Mouse (Mus musculus): ENCODE measurements around the gene Nkd1. TPM values are rescaled to one million over a fixed set of nuclear protein-coding genes. Genes with fewer than 3 reads are reported as not detected.

Nkd1 gene
- total and polyA plus RNA-seq, 3 experiments: 0.05 TPM; not detected in 2

DNA sequence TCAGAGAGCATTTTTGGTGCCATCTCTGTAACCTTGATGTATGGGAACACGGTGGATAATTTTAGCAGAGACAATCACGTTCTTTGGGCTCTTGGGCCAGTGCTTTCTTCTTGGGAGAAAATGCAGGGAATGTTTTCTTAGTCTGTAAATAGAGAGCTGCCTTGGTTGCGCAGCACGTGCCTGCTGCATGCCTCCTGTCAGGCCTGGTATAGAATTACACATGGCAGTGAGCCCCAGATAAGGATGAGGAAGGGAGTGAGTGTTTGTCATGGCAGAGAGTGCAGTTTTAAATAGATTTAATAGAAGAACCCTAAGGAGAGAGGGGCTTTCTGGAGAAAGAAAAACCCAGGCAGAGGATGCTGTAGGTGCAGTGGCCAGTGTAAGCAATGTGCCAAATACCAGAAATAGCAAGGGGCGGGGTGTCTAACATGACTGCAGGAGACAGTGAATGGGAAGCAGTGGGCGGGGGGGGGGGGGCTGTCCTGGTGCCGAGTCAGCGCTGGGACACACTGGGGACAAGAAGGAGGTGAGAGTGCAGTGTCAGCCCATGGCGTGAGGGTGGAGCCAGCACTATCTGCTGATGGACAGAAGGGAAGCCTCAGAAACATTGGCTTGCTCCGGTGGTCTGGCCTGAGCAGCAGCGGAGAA is 43.2 kb downstream of the Nkd1 start:
- TF ChIP-seq GATA2 (IDR thresholded peaks at IDR 0.05; ENCODE audit: borderline replicate concordance, low read depth, low read length): no peak
- TF ChIP-seq GATA1 (IDR thresholded peaks at IDR 0.05; ENCODE audit: borderline replicate concordance, low read length): no peak
- TF ChIP-seq CTCF (IDR thresholded peaks at IDR 0.05; ENCODE audit: low read depth, low read length): no peak
- TF ChIP-seq TAL1 (conservative IDR thresholded peaks at IDR 0.05; ENCODE audit: low read depth, low read length): no peak
- TF ChIP-seq POLR2AphosphoS5 (IDR thresholded peaks at IDR 0.05; ENCODE audit: insufficient replicate concordance, low read depth, low read length): no peak
- no peaks in the 10 kb centered on the region; the same call in 1 of the 2 replicates for H3K27me3 ChIP-seq (ENCODE audit: insufficient read depth, low read length)
- no peaks in the 10 kb centered on the region for H3K9me3 ChIP-seq (replicated peaks)
- DNase-seq (ENCODE audit: low spot score) (no peak), ATAC-seq (ENCODE audit: extremely low read depth, insufficient number of reproducible peaks, low FRiP score, poor library complexity, severe bottlenecking) (no peak)
- no peak overlapping the region for H3K4me3 ChIP-seq (ENCODE audit: low read depth, low read length)
- no peaks in the 10 kb centered on the region for H3K36me3 ChIP-seq (replicated peaks)
- H3K4me1 ChIP-seq (ENCODE audit: insufficient read depth, low read depth, low read length): no peaks in the 10 kb centered on the region; the same call in 1 of the 2 replicates

DNA sequence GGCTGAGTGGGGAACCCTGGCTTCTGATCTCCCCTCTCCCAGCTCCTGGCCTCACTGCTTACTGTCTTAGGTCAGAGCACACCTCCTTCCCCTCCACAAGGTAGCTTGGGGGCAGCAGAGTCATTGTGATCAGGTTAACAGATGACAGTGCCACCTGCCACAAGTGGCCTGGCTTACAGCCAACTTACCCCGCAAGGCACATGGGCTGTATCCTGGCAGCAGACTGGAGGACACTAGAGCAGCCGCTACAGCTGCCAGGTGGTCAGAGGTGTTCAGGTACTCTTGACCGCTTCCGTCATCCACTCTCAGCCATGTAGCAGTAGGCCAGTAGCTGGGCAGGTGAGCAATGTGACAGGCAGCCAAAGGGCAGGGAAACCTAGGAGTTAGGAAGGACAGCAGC is 45.0 kb downstream of the Nkd1 start:
- ATAC-seq (ENCODE audit: extremely low read depth, insufficient number of reproducible peaks, low FRiP score, poor library complexity, severe bottlenecking) (no peak), DNase-seq (ENCODE audit: low spot score) (no peak)
- Histone ChIP-seq H3K36me3 (replicated peaks) (no peaks in the 10 kb centered on the region), H3K9me3 (replicated peaks) (no peaks in the 10 kb centered on the region), H3K4me1 (ENCODE audit: insufficient read depth, low read depth, low read length) (no peaks in the 10 kb centered on the region), H3K27me3 (ENCODE audit: insufficient read depth, low read length) (no peaks in the 10 kb centered on the region; the same call in 1 of the 2 replicates), H3K4me3 (ENCODE audit: low read depth, low read length) (no peak overlapping the region)
- TF ChIP-seq GATA2 (IDR thresholded peaks at IDR 0.05; ENCODE audit: borderline replicate concordance, low read depth, low read length) (no peak), CTCF (IDR thresholded peaks at IDR 0.05; ENCODE audit: low read depth, low read length) (no peak), POLR2AphosphoS5 (IDR thresholded peaks at IDR 0.05; ENCODE audit: insufficient replicate concordance, low read depth, low read length) (no peak)

DNA sequence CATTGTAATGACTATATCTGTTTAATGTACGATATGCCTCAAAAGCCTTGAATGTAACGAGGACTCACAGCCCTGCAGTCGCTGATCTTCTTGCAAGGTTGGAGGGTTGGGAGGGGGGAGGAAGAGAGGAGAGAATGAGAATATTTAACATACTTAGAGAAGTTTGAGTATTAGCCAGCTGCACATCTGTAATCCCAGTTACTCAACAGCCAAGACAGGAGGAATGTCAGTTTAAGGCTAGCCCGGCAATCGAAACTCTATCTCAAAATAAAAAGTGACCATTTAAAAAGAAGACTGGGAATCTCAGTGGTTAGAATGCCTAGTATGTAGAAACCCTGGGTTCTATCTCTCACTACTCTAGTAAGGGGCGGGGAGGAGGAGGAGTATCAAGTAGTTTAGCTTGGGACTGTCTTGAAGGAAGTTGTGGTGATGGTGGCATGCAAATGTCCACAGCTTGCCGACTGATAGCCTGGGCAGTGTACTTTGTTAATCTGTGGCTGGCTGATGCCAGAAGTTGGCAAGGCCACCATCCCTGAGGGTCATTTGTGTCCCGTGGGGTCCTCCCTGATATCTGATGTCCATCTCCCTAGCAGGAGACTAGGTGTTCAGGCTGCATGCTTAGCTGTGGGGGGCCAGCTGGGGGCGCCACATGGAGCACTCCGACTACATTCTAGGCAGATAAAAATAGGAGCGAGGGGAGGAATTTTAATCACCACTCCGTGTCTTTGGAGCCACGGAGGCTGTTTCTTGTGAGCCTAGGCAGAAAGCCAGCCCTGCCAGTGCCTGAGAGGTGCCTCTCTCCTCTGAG is 46.4 kb downstream of the Nkd1 start:
- Histone ChIP-seq H3K27me3 (ENCODE audit: insufficient read depth, low read length) (peaks cover 4% of the 10 kb centered on the region; the same call in 1 of the 2 replicates), H3K4me3 (ENCODE audit: low read depth, low read length) (no peak overlapping the region), H3K9me3 (replicated peaks) (no peaks in the 10 kb centered on the region), H3K36me3 (replicated peaks) (no peaks in the 10 kb centered on the region), H3K4me1 (ENCODE audit: insufficient read depth, low read depth, low read length) (no peaks in the 10 kb centered on the region)
- ATAC-seq (ENCODE audit: extremely low read depth, insufficient number of reproducible peaks, low FRiP score, poor library complexity, severe bottlenecking) (no peak), DNase-seq (ENCODE audit: low spot score) (no peak)
- no peak for TF ChIP-seq CTCF (IDR thresholded peaks at IDR 0.05; ENCODE audit: low read depth, low read length)
- TF ChIP-seq GATA1 (IDR thresholded peaks at IDR 0.05; ENCODE audit: borderline replicate concordance, low read length): no peak
- no peak for TF ChIP-seq POLR2AphosphoS5 (IDR thresholded peaks at IDR 0.05; ENCODE audit: insufficient replicate concordance, low read depth, low read length)
- no peak for TF ChIP-seq TAL1 (conservative IDR thresholded peaks at IDR 0.05; ENCODE audit: low read depth, low read length)
- TF ChIP-seq GATA2 (IDR thresholded peaks at IDR 0.05; ENCODE audit: borderline replicate concordance, low read depth, low read length): no peak

DNA sequence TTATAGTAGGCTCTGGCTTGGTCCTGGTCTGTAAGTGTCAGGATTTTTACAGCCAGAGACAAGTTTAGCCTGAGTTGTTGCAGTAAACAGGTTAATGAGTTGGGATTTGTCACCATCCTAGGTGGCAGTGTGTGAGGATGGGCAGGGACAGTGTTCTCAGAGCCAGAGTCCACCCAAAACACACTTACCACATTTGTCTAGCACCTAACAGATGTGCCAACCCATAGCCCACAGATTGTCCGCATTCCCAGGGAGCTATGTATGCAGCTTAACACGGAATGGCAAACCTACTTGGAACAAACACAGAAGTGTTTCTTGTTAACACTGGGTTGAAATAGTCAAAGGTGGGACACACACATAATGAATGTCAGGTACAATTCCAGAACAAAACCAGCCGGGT is 47.1 kb downstream of the Nkd1 start:
- DNase-seq (ENCODE audit: low spot score): no peak
- no peaks in the 10 kb centered on the region for H3K36me3 ChIP-seq (replicated peaks)
- H3K4me1 ChIP-seq (ENCODE audit: insufficient read depth, low read depth, low read length): no peaks in the 10 kb centered on the region
- peaks cover 4% of the 10 kb centered on the region; the same call in 1 of the 2 replicates for H3K27me3 ChIP-seq (ENCODE audit: insufficient read depth, low read length)
- ATAC-seq (ENCODE audit: extremely low read depth, insufficient number of reproducible peaks, low FRiP score, poor library complexity, severe bottlenecking): no peak
- TF ChIP-seq CTCF (IDR thresholded peaks at IDR 0.05; ENCODE audit: low read depth, low read length): no peak
- TF ChIP-seq POLR2AphosphoS5 (IDR thresholded peaks at IDR 0.05; ENCODE audit: insufficient replicate concordance, low read depth, low read length): no peak
- no peak for TF ChIP-seq GATA1 (IDR thresholded peaks at IDR 0.05; ENCODE audit: borderline replicate concordance, low read length)
- TF ChIP-seq GATA2 (IDR thresholded peaks at IDR 0.05; ENCODE audit: borderline replicate concordance, low read depth, low read length): no peak
- no peak for TF ChIP-seq TAL1 (conservative IDR thresholded peaks at IDR 0.05; ENCODE audit: low read depth, low read length)
- H3K4me3 ChIP-seq (ENCODE audit: low read depth, low read length): no peak overlapping the region
- no peaks in the 10 kb centered on the region for H3K9me3 ChIP-seq (replicated peaks)

DNA sequence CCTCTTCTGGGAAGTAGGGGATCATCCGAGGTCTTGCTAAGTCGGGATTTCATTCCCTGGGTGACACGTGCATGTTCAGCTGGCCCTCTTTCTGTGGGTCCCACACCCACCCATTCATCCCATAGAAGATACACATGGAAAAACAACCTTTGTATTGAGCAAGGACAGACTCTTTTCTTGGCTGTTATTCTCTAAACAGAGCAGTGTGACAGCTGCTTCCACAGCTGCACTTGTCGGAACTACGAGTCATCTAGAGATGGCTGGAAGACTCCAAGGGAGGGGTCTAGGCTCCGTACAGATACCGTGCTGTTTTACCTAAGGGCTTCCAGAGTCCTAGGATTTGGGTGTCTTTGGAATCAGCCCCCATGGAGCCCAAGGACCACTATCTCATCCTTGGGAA is 48.2 kb downstream of the Nkd1 start:
- ATAC-seq (ENCODE audit: extremely low read depth, insufficient number of reproducible peaks, low FRiP score, poor library complexity, severe bottlenecking) (no peak), DNase-seq (ENCODE audit: low spot score) (no peak)
- Histone ChIP-seq H3K4me3 (ENCODE audit: low read depth, low read length) (no peak overlapping the region), H3K4me1 (ENCODE audit: insufficient read depth, low read depth, low read length) (no peaks in the 10 kb centered on the region), H3K36me3 (replicated peaks) (no peaks in the 10 kb centered on the region), H3K9me3 (replicated peaks) (no peaks in the 10 kb centered on the region), H3K27me3 (ENCODE audit: insufficient read depth, low read length) (peaks cover 4% of the 10 kb centered on the region; the same call in 1 of the 2 replicates)
- TF ChIP-seq GATA2 (IDR thresholded peaks at IDR 0.05; ENCODE audit: borderline replicate concordance, low read depth, low read length) (no peak), GATA1 (IDR thresholded peaks at IDR 0.05; ENCODE audit: borderline replicate concordance, low read length) (no peak), CTCF (IDR thresholded peaks at IDR 0.05; ENCODE audit: low read depth, low read length) (no peak), TAL1 (conservative IDR thresholded peaks at IDR 0.05; ENCODE audit: low read depth, low read length) (no peak), POLR2AphosphoS5 (IDR thresholded peaks at IDR 0.05; ENCODE audit: insufficient replicate concordance, low read depth, low read length) (no peak)

DNA sequence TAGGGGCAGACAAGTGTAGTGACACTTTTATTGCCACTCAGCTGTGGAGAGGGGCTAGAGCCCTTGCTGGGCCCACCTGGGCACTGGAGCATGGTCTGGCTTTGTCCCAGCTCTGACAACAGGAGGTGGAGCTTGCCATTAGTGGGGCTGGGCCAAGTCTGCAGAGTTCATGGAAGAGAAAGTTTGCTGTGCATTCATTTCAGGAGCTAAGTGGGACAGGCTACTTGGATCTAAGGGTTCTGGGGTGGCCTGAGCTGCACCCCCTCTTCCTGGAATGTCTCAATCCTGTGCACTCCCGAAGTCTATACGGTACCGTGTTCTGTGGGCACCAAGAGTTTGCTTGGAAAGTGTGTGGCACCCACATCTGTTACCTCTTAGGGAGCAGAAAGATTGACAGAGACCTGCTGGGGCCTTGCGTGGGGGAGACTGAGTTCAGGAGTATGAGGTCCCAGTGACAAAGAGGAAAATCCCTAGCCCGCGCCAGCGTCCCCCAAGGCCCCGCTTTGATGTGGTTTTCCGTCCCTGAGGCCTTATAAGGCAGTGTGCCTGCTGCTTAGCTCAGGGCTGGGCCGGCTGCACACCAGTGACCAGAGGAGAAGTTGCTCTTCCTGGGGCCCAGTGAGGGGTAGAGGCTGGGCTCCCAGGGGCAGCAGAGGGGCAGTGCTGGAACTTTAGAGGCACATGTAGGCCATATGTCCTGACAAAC is 49.3 kb downstream of the Nkd1 start:
- H3K9me3 ChIP-seq (replicated peaks): no peaks in the 10 kb centered on the region
- no peaks in the 10 kb centered on the region for H3K4me1 ChIP-seq (ENCODE audit: insufficient read depth, low read depth, low read length)
- no peak overlapping the region for H3K4me3 ChIP-seq (ENCODE audit: low read depth, low read length)
- ATAC-seq (ENCODE audit: extremely low read depth, insufficient number of reproducible peaks, low FRiP score, poor library complexity, severe bottlenecking): no peak
- no peak for TF ChIP-seq TAL1 (conservative IDR thresholded peaks at IDR 0.05; ENCODE audit: low read depth, low read length)
- TF ChIP-seq CTCF (IDR thresholded peaks at IDR 0.05; ENCODE audit: low read depth, low read length): no peak
- no peaks in the 10 kb centered on the region for H3K36me3 ChIP-seq (replicated peaks)
- H3K27me3 ChIP-seq (ENCODE audit: insufficient read depth, low read length): peaks cover 4% of the 10 kb centered on the region; the same call in 1 of the 2 replicates
- no peak for DNase-seq (ENCODE audit: low spot score)
